Mouse (Mus musculus): ENCODE results near the gene Dgkg. TPM values are rescaled to one million over a fixed set of nuclear protein-coding genes. Genes with fewer than 3 reads are reported as not detected.

Gene Dgkg
- polyA plus RNA-seq, 1 experiment from 2014 or later: 2.1 TPM

GRCm38 (mm10) chr16:22655223-22655622, 1.8 kb downstream of the Dgkg start:
- Histone ChIP-seq H3K36me3 (ENCODE audit: control insufficient read depth, insufficient read depth, low read length) (no peaks in the 10 kb centered on the region), H3K4me3 (replicated peaks; ENCODE audit: low read length) (no peak overlapping the region), H3K4me1 (ENCODE audit: control insufficient read depth, insufficient read depth, low read length) (no peaks in the 10 kb centered on the region; the same call in 1 of the 2 replicates), H3K9ac (ENCODE audit: low read length) (no peak overlapping the region), H3K27ac (ENCODE audit: low read length) (no peak overlapping the region), H3K27me3 (ENCODE audit: control insufficient read depth, insufficient read depth, low read length) (peaks cover 29% of the 10 kb centered on the region), H3K9me3 (replicated peaks; ENCODE audit: control insufficient read depth, low read length) (no peaks in the 10 kb centered on the region), H3K4me2 (ENCODE audit: low read depth, low read length) (no peak overlapping the region)
- no peak for ATAC-seq (ENCODE audit: insufficient read depth, low FRiP score)
- 50% methylated on average over 5 of the region's 5 CpGs for WGBS

- 41% methylated on average over 2 of the region's 2 CpGs for WGBS
These were observed 2.6 kb downstream of the Dgkg start for GRCm38 (mm10) chr16:22654477-22654835.

GRCm38 (mm10) chr16:22653817-22654476, 3.1 kb downstream of the Dgkg start:
- Histone ChIP-seq H3K4me2 (ENCODE audit: low read depth, low read length) (no peak overlapping the region), H3K4me1 (ENCODE audit: control insufficient read depth, insufficient read depth, low read length) (no peaks in the 10 kb centered on the region; the same call in 1 of the 2 replicates), H3K27ac (ENCODE audit: low read length) (no peak overlapping the region), H3K4me3 (replicated peaks; ENCODE audit: low read length) (no peak overlapping the region), H3K27me3 (ENCODE audit: control insufficient read depth, insufficient read depth, low read length) (peaks cover 29% of the 10 kb centered on the region), H3K9me3 (replicated peaks; ENCODE audit: control insufficient read depth, low read length) (no peaks in the 10 kb centered on the region), H3K9ac (ENCODE audit: low read length) (no peak overlapping the region), H3K36me3 (ENCODE audit: control insufficient read depth, insufficient read depth, low read length) (no peaks in the 10 kb centered on the region)
- ATAC-seq (ENCODE audit: insufficient read depth, low FRiP score): no peak
- WGBS: 90% methylated on average over 11 of the region's 11 CpGs

More at GRCm38 (mm10) chr16:22654477-22654835, 2.6 kb downstream of the Dgkg start:
- ATAC-seq (ENCODE audit: insufficient read depth, low FRiP score): no peak
- H3K4me1 ChIP-seq (ENCODE audit: control insufficient read depth, insufficient read depth, low read length): no peaks in the 10 kb centered on the region; the same call in 1 of the 2 replicates
- H3K9me3 ChIP-seq (replicated peaks; ENCODE audit: control insufficient read depth, low read length): no peaks in the 10 kb centered on the region
- H3K27ac ChIP-seq (ENCODE audit: low read length): no peak overlapping the region
- no peak overlapping the region for H3K4me3 ChIP-seq (replicated peaks; ENCODE audit: low read length)
- H3K4me2 ChIP-seq (ENCODE audit: low read depth, low read length): no peak overlapping the region
- H3K27me3 ChIP-seq (ENCODE audit: control insufficient read depth, insufficient read depth, low read length): peaks cover 29% of the 10 kb centered on the region
- no peak overlapping the region for H3K9ac ChIP-seq (ENCODE audit: low read length)
- H3K36me3 ChIP-seq (ENCODE audit: control insufficient read depth, insufficient read depth, low read length): no peaks in the 10 kb centered on the region

GRCm38 (mm10) chr16:22651244-22651643, 5.8 kb downstream of the Dgkg start:
- Histone ChIP-seq H3K27ac (ENCODE audit: low read length) (no peak overlapping the region), H3K4me2 (ENCODE audit: low read depth, low read length) (no peak overlapping the region), H3K4me1 (ENCODE audit: control insufficient read depth, insufficient read depth, low read length) (no peaks in the 10 kb centered on the region), H3K9me3 (replicated peaks; ENCODE audit: control insufficient read depth, low read length) (no peaks in the 10 kb centered on the region), H3K36me3 (ENCODE audit: control insufficient read depth, insufficient read depth, low read length) (no peaks in the 10 kb centered on the region), H3K27me3 (ENCODE audit: control insufficient read depth, insufficient read depth, low read length) (peaks cover 8% of the 10 kb centered on the region), H3K9ac (ENCODE audit: low read length) (no peak overlapping the region), H3K4me3 (replicated peaks; ENCODE audit: low read length) (no peak overlapping the region)
- no peak for ATAC-seq (ENCODE audit: insufficient read depth, low FRiP score)
- 66% methylated on average over 3 of the region's 3 CpGs for WGBS

GRCm38 (mm10) chr16:22645256-22645655, 11.8 kb downstream of the Dgkg start:
- H3K27me3 ChIP-seq (ENCODE audit: control insufficient read depth, insufficient read depth, low read length): no peaks in the 10 kb centered on the region
- no peak overlapping the region for H3K4me2 ChIP-seq (ENCODE audit: low read depth, low read length)
- no peaks in the 10 kb centered on the region for H3K36me3 ChIP-seq (ENCODE audit: control insufficient read depth, insufficient read depth, low read length)
- no peak overlapping the region for H3K9ac ChIP-seq (ENCODE audit: low read length)
- H3K4me1 ChIP-seq (ENCODE audit: control insufficient read depth, insufficient read depth, low read length): no peaks in the 10 kb centered on the region
- no peaks in the 10 kb centered on the region for H3K9me3 ChIP-seq (replicated peaks; ENCODE audit: control insufficient read depth, low read length)
- WGBS: 90% methylated on average over 1 of the region's 1 CpGs
- H3K4me3 ChIP-seq (replicated peaks; ENCODE audit: low read length): no peak overlapping the region
- no peak for ATAC-seq (ENCODE audit: insufficient read depth, low FRiP score)
- H3K27ac ChIP-seq (ENCODE audit: low read length): no peak overlapping the region

- no peak for ATAC-seq (ENCODE audit: insufficient read depth, low FRiP score)
- WGBS: 75% methylated on average over 8 of the region's 8 CpGs
These were observed 13.6 kb downstream of the Dgkg start for GRCm38 (mm10) chr16:22643460-22643859.

GRCm38 (mm10) chr16:22642953-22643352, 14.1 kb downstream of the Dgkg start:
- no peak for ATAC-seq (ENCODE audit: insufficient read depth, low FRiP score)
- 85% methylated on average over 6 of the region's 6 CpGs for WGBS
- Histone ChIP-seq H3K27ac (ENCODE audit: low read length) (no peak overlapping the region), H3K4me1 (ENCODE audit: control insufficient read depth, insufficient read depth, low read length) (no peaks in the 10 kb centered on the region), H3K36me3 (ENCODE audit: control insufficient read depth, insufficient read depth, low read length) (no peaks in the 10 kb centered on the region), H3K4me3 (replicated peaks; ENCODE audit: low read length) (no peak overlapping the region), H3K9me3 (replicated peaks; ENCODE audit: control insufficient read depth, low read length) (no peaks in the 10 kb centered on the region), H3K4me2 (ENCODE audit: low read depth, low read length) (no peak overlapping the region), H3K9ac (ENCODE audit: low read length) (no peak overlapping the region), H3K27me3 (ENCODE audit: control insufficient read depth, insufficient read depth, low read length) (no peaks in the 10 kb centered on the region)

More at GRCm38 (mm10) chr16:22643460-22643859, 13.6 kb downstream of the Dgkg start:
- no peaks in the 10 kb centered on the region for H3K4me1 ChIP-seq (ENCODE audit: control insufficient read depth, insufficient read depth, low read length)
- H3K4me3 ChIP-seq (replicated peaks; ENCODE audit: low read length): no peak overlapping the region
- H3K27ac ChIP-seq (ENCODE audit: low read length): no peak overlapping the region
- no peaks in the 10 kb centered on the region for H3K9me3 ChIP-seq (replicated peaks; ENCODE audit: control insufficient read depth, low read length)
- H3K4me2 ChIP-seq (ENCODE audit: low read depth, low read length): no peak overlapping the region
- no peak overlapping the region for H3K9ac ChIP-seq (ENCODE audit: low read length)
- no peaks in the 10 kb centered on the region for H3K27me3 ChIP-seq (ENCODE audit: control insufficient read depth, insufficient read depth, low read length)
- H3K36me3 ChIP-seq (ENCODE audit: control insufficient read depth, insufficient read depth, low read length): no peaks in the 10 kb centered on the region

- 71% methylated on average over 4 of the region's 4 CpGs for WGBS
These were observed 15.0 kb downstream of the Dgkg start for GRCm38 (mm10) chr16:22642054-22642453.

GRCm38 (mm10) chr16:22641588-22641987, 15.4 kb downstream of the Dgkg start:
- no peaks in the 10 kb centered on the region for H3K9me3 ChIP-seq (replicated peaks; ENCODE audit: control insufficient read depth, low read length)
- H3K4me1 ChIP-seq (ENCODE audit: control insufficient read depth, insufficient read depth, low read length): no peaks in the 10 kb centered on the region
- no peak overlapping the region for H3K27ac ChIP-seq (ENCODE audit: low read length)
- H3K36me3 ChIP-seq (ENCODE audit: control insufficient read depth, insufficient read depth, low read length): no peaks in the 10 kb centered on the region
- H3K4me2 ChIP-seq (ENCODE audit: low read depth, low read length): no peak overlapping the region
- no peak overlapping the region for H3K4me3 ChIP-seq (replicated peaks; ENCODE audit: low read length)
- H3K27me3 ChIP-seq (ENCODE audit: control insufficient read depth, insufficient read depth, low read length): no peaks in the 10 kb centered on the region
- H3K9ac ChIP-seq (ENCODE audit: low read length): no peak overlapping the region
- 18% methylated on average over 9 of the region's 9 CpGs for WGBS
- ATAC-seq (ENCODE audit: insufficient read depth, low FRiP score): no peak

More at GRCm38 (mm10) chr16:22642054-22642453, 15.0 kb downstream of the Dgkg start:
- H3K4me3 ChIP-seq (replicated peaks; ENCODE audit: low read length): no peak overlapping the region
- no peaks in the 10 kb centered on the region for H3K27me3 ChIP-seq (ENCODE audit: control insufficient read depth, insufficient read depth, low read length)
- no peaks in the 10 kb centered on the region for H3K36me3 ChIP-seq (ENCODE audit: control insufficient read depth, insufficient read depth, low read length)
- no peak overlapping the region for H3K9ac ChIP-seq (ENCODE audit: low read length)
- no peaks in the 10 kb centered on the region for H3K9me3 ChIP-seq (replicated peaks; ENCODE audit: control insufficient read depth, low read length)
- H3K27ac ChIP-seq (ENCODE audit: low read length): no peak overlapping the region
- no peaks in the 10 kb centered on the region for H3K4me1 ChIP-seq (ENCODE audit: control insufficient read depth, insufficient read depth, low read length)
- no peak overlapping the region for H3K4me2 ChIP-seq (ENCODE audit: low read depth, low read length)
- ATAC-seq (ENCODE audit: insufficient read depth, low FRiP score): no peak
